Mouse (Mus musculus) hindbrain, embryonic 16.5 days (tissue): ENCODE results near the gene Dcdc2a. TPM values are rescaled to one million over a fixed set of nuclear protein-coding genes. Genes with fewer than 3 reads are reported as not detected.

Experiments
- ATAC-seq: fragments of 200-750 bp; cut with Nextera tagmentation; 2 replicates; pipeline ENCODE4 v1.8.0; 2017; ENCODE audit warnings: moderate TSS enrichment, moderate library complexity
- H3K27ac ChIP-seq: fragments of 300-500 bp; sonication (generic); 2 replicates; pipeline ENCODE4 v1.5.1; 2014; ENCODE audit warnings: low read depth, mild to moderate bottlenecking, control low read depth, low read length, moderate library complexity
- H3K27me3 ChIP-seq: fragments of 300-500 bp; sonication (generic); replicated peaks from 2 replicates; pipeline ENCODE4 v1.6.1; 2014; ENCODE audit warnings: low read length; ENCODE audit not compliant: control insufficient read depth, insufficient read depth
- H3K36me3 ChIP-seq: fragments of 300-500 bp; sonication (generic); 2 replicates; pipeline ENCODE4 v1.6.1; 2014; ENCODE audit warnings: mild to moderate bottlenecking, low read length, moderate library complexity, mixed read lengths; ENCODE audit not compliant: control insufficient read depth, insufficient read depth
- H3K4me1 ChIP-seq: fragments of 300-500 bp; sonication (generic); 2 replicates; pipeline ENCODE4 v1.6.1; 2014; ENCODE audit warnings: low read depth, low read length; ENCODE audit not compliant: control insufficient read depth, insufficient read depth
- H3K4me2 ChIP-seq: fragments of 300-500 bp; sonication (generic); 2 replicates; pipeline ENCODE4 v1.6.1; 2014; ENCODE audit warnings: mild to moderate bottlenecking, low read length, control low read depth, moderate library complexity
- H3K4me3 ChIP-seq: fragments of 300-500 bp; sonication (generic); 2 replicates; pipeline ENCODE4 v1.5.1; 2014; ENCODE audit warnings: mild to moderate bottlenecking, low read length, control low read depth, moderate library complexity
- H3K9ac ChIP-seq: fragments of 300-500 bp; sonication (generic); 2 replicates; pipeline ENCODE4 v1.6.1; 2014; ENCODE audit warnings: low read depth, mild to moderate bottlenecking, control low read depth, low read length, moderate library complexity
- H3K9me3 ChIP-seq: fragments of 300-500 bp; sonication (generic); 2 replicates; pipeline ENCODE4 v1.6.1; 2014; ENCODE audit warnings: mild to moderate bottlenecking, low read length, moderate library complexity; ENCODE audit not compliant: control insufficient read depth
- WGBS: fragments of 180-500 bp; shearing (Covaris S2); extraction: QIAGEN DNeasy Blood & Tissue Kit; methylation state at CpG from one replicate; pipeline ENCODE4 v1.1.7; 2014; 5-methylcytosine and 5-hydroxymethylcytosine counted together
- polyA plus RNA-seq: library from polyadenylated mRNA; unstranded; fragments of >200 nt; fragmentation: Nextera tagmentation; extraction: Ambion mirVana; gene quantifications from 2 replicates; pipeline ENCODE4 v1.2.1, GENCODE M21; 2015

Dcdc2a gene
- polyA plus RNA-seq, 1 experiment from 2014 or later: 4.4 TPM

DNA sequence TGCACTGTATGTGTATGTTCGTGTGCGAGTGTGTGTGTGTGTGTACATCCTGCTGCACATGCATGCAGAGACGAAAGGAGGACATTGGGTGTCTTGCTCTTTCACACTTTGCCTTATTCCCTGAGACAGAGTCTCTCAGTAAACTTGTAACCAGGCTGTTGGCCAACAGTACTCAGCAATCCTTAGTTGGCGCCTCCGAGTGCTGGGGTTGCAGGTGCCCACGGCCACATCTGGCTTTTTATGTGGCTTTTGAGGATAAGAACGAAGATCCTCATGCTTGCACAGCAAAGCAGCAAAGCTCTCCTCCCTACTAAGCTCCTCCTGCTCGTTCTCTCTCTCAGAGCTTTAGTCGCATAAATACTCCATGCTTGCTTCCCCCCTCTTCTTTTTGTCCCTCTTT lies 73.0 kb downstream of the Dcdc2a start:
- no peak overlapping the region for H3K9ac ChIP-seq
- H3K36me3 ChIP-seq: no peaks in the 10 kb centered on the region
- no peaks in the 10 kb centered on the region; the same call in 1 of the 2 replicates for H3K4me1 ChIP-seq
- H3K27ac ChIP-seq: no peak overlapping the region
- WGBS: 90% methylated on average over 9 of the region's 9 CpGs
- H3K4me3 ChIP-seq: no peak overlapping the region
- no peaks in the 10 kb centered on the region for H3K9me3 ChIP-seq
- no peaks in the 10 kb centered on the region for H3K27me3 ChIP-seq
- no peak overlapping the region for H3K4me2 ChIP-seq
- ATAC-seq: no peak

DNA sequence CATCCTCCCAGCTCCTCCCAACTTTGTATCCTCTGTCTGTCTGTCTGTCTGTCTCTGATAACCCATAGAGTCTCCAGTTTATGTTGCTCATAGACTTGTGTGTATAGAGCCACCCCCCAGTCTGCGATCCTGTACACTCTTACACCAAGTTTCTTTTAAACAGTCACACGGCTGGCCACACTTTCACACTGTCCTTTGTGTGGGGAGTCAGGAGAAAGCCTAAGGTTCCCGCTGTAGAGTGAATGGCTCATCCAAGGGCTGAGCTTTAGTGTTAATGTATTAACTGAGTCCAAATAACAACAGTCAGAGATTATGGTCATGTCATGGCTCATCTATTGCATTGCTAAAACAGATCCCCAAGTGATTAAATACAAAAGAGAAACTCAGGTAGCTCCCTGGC lies 87.3 kb downstream of the Dcdc2a start:
- ATAC-seq: no peak
- no peaks in the 10 kb centered on the region for H3K4me1 ChIP-seq
- no peak overlapping the region for H3K27ac ChIP-seq
- WGBS: 86% methylated on average over 3 of the region's 3 CpGs
- no peak overlapping the region for H3K4me2 ChIP-seq
- H3K4me3 ChIP-seq: no peak overlapping the region
- no peaks in the 10 kb centered on the region for H3K36me3 ChIP-seq
- H3K9ac ChIP-seq: no peak overlapping the region
- no peaks in the 10 kb centered on the region for H3K27me3 ChIP-seq
- no peaks in the 10 kb centered on the region for H3K9me3 ChIP-seq

DNA sequence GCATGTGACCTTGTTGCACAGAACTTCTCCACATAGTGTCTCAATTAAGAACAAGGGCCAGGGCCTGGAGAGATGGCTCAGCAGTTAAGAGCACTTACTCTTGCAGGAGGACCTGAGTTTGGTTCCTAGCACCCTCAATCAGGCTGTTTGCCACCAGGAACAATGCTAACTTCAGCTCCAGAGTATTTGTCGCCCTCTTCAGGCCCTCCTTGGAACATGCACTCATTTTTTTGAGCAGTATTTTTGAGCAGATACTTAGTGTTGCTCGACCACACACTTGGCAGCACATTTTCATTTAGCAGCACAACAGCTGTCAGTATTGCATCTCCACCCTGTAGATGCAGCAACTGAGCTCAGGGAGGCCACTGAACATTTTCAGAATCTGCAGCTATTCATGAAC lies 88.3 kb downstream of the Dcdc2a start:
- ATAC-seq: no peak
- WGBS: 67% methylated on average over 2 of the region's 2 CpGs
- H3K4me1 ChIP-seq: no peaks in the 10 kb centered on the region

GRCm38 (mm10) chr13:25146232-25146631 lies 90.4 kb downstream of the Dcdc2a start:
- Histone ChIP-seq H3K27ac (no peak overlapping the region), H3K4me3 (no peak overlapping the region), H3K27me3 (no peaks in the 10 kb centered on the region), H3K36me3 (no peaks in the 10 kb centered on the region), H3K9ac (no peak overlapping the region), H3K4me2 (no peak overlapping the region), H3K9me3 (no peaks in the 10 kb centered on the region), H3K4me1 (peaks cover 2% of the 10 kb centered on the region)
- no peak for ATAC-seq
- WGBS: 81% methylated on average over 2 of the region's 2 CpGs

More for the DNA sequence above, 88.3 kb downstream of the Dcdc2a start:
- Histone ChIP-seq H3K4me3 (no peak overlapping the region), H3K27me3 (no peaks in the 10 kb centered on the region), H3K27ac (no peak overlapping the region), H3K4me2 (no peak overlapping the region), H3K9me3 (no peaks in the 10 kb centered on the region), H3K36me3 (no peaks in the 10 kb centered on the region), H3K9ac (no peak overlapping the region)

GRCm38 (mm10) chr13:25150154-25150781 lies 94.5 kb downstream of the Dcdc2a start:
- peak; percentile 70 for ATAC-seq
- Histone ChIP-seq H3K9me3 (no peaks in the 10 kb centered on the region), H3K4me3 (no peak overlapping the region), H3K27ac (no peak overlapping the region), H3K36me3 (no peaks in the 10 kb centered on the region), H3K4me2 (peak overlapping the region; percentile 32), H3K4me1 (peaks cover 2% of the 10 kb centered on the region), H3K9ac (no peak overlapping the region), H3K27me3 (no peaks in the 10 kb centered on the region)
- whole genome bisulfite sequencing: 30% methylated on average over 17 of the region's 17 CpGs

DNA sequence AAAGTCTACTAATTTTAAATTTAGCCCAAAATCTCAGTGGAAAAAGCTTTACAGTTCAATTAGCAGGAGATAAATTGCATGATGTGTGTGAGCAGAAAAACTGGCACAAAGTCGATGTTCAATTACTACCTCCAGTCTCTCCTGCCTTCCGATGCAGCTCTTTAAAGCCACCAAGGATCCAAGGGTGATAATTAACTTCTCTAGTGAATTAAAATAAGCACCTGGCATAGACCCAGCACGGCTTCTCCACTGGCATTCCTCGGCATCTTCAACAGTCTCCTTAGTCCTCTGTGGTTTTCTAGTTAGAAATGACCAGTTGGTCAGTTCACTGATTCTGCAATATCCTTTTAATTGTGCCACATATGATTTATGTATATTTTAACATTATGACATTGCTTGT lies 95.1 kb downstream of the Dcdc2a start:
- WGBS: 28% methylated on average over 4 of the region's 4 CpGs
- Histone ChIP-seq H3K27me3 (no peaks in the 10 kb centered on the region), H3K9me3 (no peaks in the 10 kb centered on the region), H3K4me1 (peaks cover 2% of the 10 kb centered on the region), H3K4me2 (no peak overlapping the region), H3K27ac (no peak overlapping the region), H3K4me3 (no peak overlapping the region), H3K36me3 (no peaks in the 10 kb centered on the region), H3K9ac (no peak overlapping the region)
- ATAC-seq: no peak

GRCm38 (mm10) chr13:25159917-25160316 lies 104.1 kb downstream of the Dcdc2a start:
- Histone ChIP-seq H3K4me2 (no peak overlapping the region), H3K4me1 (no peaks in the 10 kb centered on the region), H3K27me3 (no peaks in the 10 kb centered on the region), H3K9me3 (no peaks in the 10 kb centered on the region), H3K27ac (no peak overlapping the region), H3K36me3 (no peaks in the 10 kb centered on the region), H3K4me3 (no peak overlapping the region), H3K9ac (no peak overlapping the region)
- ATAC-seq: no peak
- WGBS: 63% methylated on average over 2 of the region's 2 CpGs

GRCm38 (mm10) chr13:25160804-25161203 lies 105.0 kb downstream of the Dcdc2a start:
- WGBS: 68% methylated on average over 2 of the region's 2 CpGs
- no peak for ATAC-seq
- no peak overlapping the region for H3K4me2 ChIP-seq

GRCm38 (mm10) chr13:25162594-25162993 lies 106.8 kb downstream of the Dcdc2a start:
- H3K27me3 ChIP-seq: no peaks in the 10 kb centered on the region
- no peak for ATAC-seq
- no peaks in the 10 kb centered on the region for H3K4me1 ChIP-seq
- H3K4me3 ChIP-seq: no peak overlapping the region
- WGBS: 90% methylated on average over 3 of the region's 3 CpGs
- H3K27ac ChIP-seq: no peak overlapping the region
- H3K9me3 ChIP-seq: no peaks in the 10 kb centered on the region
- no peak overlapping the region for H3K9ac ChIP-seq
- H3K36me3 ChIP-seq: no peaks in the 10 kb centered on the region
- no peak overlapping the region for H3K4me2 ChIP-seq

More at GRCm38 (mm10) chr13:25160804-25161203, 105.0 kb downstream of the Dcdc2a start:
- no peaks in the 10 kb centered on the region for H3K27me3 ChIP-seq
- H3K4me1 ChIP-seq: no peaks in the 10 kb centered on the region
- no peak overlapping the region for H3K4me3 ChIP-seq
- H3K9me3 ChIP-seq: no peaks in the 10 kb centered on the region
- H3K9ac ChIP-seq: no peak overlapping the region
- no peak overlapping the region for H3K27ac ChIP-seq
- H3K36me3 ChIP-seq: no peaks in the 10 kb centered on the region
